Mouse (Mus musculus): Measurements from ENCODE around the gene Dnmt3l.
"Not testable (repeated sequence)": the region's sequence is repeated elsewhere in the genome, so short reads cannot be mapped to it uniquely, and the experiment has no call there.

The Dnmt3l gene

DNA sequence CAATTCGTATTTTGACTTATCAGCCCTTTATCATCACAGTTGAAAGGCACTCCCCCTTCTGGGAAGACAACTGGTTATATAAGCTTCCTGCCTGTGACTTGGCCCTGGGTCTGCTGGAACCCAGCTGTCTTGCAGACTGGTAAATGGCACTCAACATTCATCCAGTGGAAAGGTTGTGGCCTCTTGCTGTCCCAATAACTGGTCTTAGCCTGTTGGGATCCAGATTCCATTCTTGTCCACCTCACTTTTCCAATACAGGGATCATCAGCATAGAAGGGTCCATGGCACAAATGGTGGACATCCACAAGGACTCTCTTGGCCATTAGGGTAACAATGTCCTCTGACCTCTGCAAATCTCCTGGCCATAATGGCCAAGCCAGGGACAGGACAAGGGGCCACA, 42.3 kb downstream of the Dnmt3l start:
- in situ Hi-C loops (cut with MboI): loop anchor here (5.0 kb wide), 1 partner anchor 63 kb away; no protein-coding TSS in a partner anchor

GRCm38 (mm10) chr10:78085711-78086110, 44.0 kb downstream of the Dnmt3l start:
- in situ Hi-C loops (cut with MboI): no loop called here

DNA sequence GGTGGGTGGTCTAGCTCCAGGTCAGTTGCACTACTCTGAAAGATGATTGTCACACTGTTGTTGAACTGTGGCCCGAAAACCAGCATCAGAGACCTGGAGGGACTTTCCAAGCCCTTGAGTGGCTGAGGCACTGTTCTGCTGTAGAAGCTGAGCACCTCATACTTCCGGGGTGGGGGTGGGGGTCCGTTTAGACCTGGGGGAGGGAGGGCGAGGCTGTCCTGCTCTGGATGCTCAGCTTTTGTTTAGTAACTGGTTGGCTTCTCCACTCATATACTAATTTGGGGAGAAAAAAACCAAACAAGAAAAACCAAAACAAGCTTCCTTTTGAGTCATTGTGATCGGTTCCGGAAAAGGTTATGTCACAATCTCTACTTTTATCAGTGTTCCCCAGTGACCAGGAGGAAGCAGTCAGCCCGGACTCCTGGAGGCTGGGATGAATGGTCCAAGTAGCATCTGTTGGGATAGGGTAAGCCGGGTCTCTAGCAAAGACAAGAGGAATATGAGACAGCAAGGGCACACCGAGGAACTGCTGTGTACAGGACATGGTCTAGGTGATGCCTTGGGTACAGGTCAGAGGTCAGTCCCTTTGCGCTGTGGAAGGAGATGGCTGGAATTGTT, 44.8 kb downstream of the Dnmt3l start:
- in situ Hi-C loops (cut with MboI): no loop called here

GRCm38 (mm10) chr10:78087101-78087511, 45.4 kb downstream of the Dnmt3l start:
- in situ Hi-C loops (cut with MboI): no loop called here

GRCm38 (mm10) chr10:78090246-78090645, 48.5 kb downstream of the Dnmt3l start:
- in situ Hi-C loops (cut with MboI): no loop called here

DNA sequence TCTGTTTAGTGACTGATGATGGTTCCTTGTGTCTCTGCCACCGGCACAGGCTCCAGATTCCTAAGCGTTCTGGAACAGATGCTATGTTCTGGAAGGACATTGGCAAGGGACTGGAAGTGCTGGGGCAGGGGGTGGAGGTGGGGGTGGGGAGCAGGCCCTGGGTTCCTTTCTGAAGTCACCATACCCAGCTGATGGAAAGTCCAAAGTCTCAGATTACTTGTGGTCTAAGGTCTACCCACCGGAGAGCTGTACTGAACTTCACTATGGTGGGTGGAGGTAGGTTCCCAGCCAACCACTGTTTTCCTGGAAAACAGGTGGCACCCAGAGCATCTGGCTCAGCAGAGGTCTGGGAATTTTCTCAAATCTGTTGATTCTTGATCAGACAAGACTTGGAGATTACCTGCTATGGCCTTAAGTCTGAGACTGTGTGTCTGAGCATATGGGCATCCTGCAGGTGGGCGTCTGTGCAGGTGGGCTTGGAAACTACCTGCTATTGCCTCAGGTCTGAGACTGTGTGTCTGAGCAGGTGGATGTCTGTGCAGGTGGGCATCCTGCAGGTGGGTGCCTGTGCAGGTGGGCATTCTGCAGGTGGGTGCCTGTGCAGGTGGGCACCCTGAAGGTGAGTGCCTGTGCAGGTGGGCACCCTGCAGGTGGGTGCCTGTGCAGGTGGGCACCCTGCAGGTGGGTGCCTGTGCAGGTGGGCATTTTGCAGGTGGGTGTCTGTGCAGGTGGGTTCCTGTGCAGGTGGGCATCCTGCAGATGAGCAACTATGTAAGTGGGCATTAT, 49.2 kb downstream of the Dnmt3l start:
- in situ Hi-C loops (cut with MboI): no loop called here

GRCm38 (mm10) chr10:78091865-78092724, 50.3 kb downstream of the Dnmt3l start:
- in situ Hi-C loops (cut with MboI): no loop called here

DNA sequence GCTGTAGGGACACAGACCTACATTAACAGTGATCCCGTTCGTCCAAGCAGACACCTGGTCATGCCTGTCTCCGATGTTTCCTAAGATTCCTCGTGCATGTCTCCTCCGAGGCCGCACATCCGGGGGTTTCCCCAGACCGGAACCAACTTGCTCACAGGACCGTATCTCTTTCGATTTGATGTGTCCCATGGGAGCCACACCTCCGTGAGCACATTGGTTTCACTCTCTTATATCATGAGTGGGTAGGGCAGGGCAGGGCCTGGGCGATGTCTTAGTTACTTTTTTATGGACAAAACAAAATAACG, 50.9 kb downstream of the Dnmt3l start:
- in situ Hi-C loops (cut with MboI): no loop called here

DNA sequence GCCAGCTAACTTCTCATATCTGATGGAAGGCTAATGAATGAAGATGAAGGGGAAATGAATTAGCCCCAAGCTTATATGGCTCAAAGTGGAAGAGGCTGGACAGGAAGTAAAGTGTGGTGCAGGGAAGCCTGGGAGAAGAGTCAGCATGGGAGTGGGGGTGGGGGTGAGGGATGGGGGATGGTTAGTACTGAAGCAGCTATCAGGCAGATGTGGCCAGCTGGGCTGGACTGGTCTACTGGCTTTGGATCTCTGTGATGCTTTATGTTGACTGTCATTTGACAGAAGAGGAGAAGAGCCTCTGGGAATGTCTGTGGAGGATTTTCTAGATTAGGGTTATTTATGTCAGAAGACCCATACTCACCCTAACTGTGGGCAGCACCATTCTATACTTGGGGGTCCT, 53.5 kb downstream of the Dnmt3l start:
- in situ Hi-C loops (cut with MboI): no loop called here

- in situ Hi-C loops (cut with MboI): no loop called here
Measured at GRCm38 (mm10) chr10:78095954-78096931, 54.5 kb downstream of the Dnmt3l start.

DNA sequence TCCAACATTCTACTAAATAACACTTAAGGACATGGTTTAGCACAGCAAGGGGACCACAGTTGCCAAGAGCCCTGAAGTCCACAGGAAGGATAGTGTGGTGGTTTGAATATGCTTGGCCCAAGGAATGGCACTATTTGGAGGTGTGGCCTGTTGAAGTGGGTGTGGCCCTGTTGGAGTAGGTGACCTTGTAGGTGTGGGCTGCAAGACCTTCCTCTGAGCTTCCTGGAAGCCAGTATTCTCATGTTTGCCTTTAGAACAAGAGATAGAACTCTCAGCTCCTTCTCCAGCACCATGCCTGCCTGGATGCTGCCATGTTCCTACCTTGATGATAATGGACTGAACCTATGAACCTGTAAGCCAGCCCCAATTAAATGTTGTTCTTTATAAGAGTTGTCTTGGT, 58.1 kb downstream of the Dnmt3l start:
- in situ Hi-C loops (cut with MboI): not testable (repeated sequence)

GRCm38 (mm10) chr10:78100989-78101780, 59.4 kb downstream of the Dnmt3l start:
- in situ Hi-C loops (cut with MboI): no loop called here

GRCm38 (mm10) chr10:78104555-78105490, 63.1 kb downstream of the Dnmt3l start:
- in situ Hi-C loops (cut with MboI): no loop called here

DNA sequence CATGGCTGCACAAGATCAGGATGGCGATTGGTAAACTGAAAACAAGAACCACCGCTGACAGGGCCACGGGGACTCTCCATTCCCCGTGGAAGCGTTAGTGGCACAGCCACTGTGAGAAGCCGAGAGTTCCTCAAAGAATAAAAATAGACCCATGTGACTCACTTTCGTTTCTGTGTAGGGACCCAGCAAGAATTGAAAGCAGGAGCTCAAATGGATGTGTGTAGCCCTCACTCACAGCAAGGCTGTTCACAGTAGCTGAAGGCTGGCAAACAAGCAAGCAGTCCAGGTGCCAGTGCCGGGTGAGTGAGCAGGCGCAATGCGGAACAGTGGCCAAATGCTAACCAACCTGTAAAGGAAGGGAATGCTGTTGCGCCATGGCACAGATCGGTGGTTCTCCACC, 63.8 kb downstream of the Dnmt3l start:
- in situ Hi-C loops (cut with MboI): no loop called here
